Mouse (Mus musculus): ENCODE measurements around the gene Zfp641. TPM values are rescaled to one million over a fixed set of nuclear protein-coding genes. Genes with fewer than 3 reads are reported as not detected.

The Zfp641 gene
- not detected for polyA plus RNA-seq (2017; shearing (Covaris generic))

DNA sequence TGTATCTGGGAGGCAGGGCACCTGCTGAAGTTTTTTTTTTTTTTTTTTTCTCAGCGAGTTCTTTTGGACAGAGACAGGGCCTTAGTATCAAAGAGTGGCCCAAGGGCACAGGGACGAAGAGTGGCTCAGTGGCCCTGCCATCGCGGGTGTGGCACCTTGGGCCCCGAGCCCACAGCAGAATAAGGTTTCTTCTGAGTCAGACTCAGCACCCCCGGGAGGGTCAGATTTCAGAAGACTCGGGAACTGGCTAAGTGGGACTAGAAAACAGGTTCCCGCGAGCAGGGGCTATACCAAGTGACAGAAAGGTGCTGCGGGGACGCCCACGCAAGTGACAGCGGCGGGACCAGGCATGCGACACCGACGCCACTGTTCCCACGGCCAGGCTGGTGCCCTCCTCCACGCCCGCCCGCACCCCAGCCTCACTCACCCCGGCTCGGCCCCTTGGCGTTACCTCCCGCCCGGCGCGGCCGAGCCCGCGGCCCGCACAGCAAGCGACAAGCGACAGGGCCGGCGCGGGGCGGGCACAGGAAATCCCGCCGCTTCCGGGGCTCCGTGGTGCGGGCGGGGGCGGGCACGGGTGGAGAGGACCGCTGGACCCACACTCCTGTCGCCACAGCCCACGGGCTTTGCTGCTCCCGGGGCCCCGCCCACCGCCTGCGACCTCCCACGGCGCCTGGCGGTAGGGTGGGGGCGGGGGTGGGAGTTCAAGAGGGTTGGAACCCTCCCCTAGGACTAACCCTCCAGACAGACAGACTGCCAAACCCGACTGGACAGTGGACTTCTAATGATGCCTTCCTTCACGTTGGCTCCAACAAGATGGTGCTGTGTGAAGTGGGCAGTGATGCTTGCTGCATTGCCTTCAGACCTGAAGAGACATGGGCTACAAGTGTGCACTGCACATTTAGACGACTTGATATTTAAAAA lies at the start of gene Zfp641:
Gene Zfp641 (minus strand): TSS at position 534 of the 924 bp plus-strand sequence.

DNA sequence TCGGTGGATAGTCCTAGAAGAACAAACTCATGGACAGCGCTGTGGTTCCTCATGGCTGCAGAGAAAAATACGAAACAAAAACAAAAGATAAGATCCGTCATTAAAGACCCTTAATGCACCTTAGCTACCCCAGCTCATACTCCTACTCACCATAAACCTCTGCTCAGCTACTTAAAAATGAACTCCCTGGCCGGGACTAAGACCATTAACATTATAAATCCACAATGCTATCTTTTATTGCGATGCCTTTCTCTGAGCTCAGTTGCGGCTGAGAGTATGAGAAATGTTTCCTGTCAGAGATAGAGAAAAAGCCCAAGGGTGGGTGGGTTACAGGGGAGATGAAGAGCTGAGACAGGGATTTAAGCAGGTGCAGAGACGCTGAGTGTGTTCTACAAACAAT lies 44.9 kb upstream of the Zfp641 start, which contains the start of gene Olfr284:
Gene Olfr284 (minus strand): TSS at position 101 of the 400 bp plus-strand sequence.

DNA sequence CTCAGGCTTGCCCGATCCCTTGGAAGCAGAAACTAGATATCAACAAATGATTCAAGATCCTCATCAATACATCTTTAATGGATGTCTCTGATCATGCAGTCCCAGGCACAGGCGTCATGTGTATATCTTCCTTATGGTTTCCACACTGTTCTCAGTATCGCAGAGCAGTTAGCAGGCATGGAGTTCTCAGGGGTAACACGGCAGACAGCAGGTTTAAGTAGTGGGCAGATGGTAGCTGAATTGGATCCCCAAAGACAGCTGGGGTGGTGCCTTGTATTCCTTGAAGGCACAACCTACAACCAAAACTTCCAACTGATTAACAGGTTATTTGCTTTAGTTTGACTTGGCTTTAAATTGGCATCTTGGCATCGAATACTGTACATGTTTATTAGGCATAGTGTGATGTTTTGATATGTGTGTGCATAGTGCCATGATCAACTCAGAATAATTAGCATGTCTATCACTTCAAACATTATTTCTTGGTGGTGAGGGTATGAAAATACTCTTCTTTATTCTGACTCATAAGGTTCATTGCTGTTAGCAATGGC lies 21.3 kb upstream of the Zfp641 start, which contains the start of gene Olfr285:
Gene Olfr285 (minus strand): TSS at position 177 of the 548 bp plus-strand sequence.

DNA sequence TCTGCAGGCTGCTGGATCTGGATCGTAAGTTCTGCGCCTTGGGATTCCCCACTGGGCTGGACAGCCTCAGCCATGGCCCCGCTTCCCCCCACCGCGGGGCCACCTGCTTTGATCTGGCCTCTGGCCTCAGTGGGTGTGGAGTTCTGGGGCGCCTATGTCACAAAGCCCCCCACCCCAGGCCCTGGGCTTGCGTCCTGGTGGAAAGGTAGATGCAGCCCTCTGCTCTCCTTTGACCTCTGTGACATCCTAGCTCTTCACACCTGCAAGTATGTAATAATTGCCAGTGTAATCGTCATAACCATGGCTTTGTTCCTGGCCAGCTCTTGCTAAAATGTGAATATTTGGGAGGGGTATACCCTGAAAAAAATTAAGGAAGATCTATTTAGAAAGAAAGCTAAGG lies 38.8 kb downstream of the Zfp641 start, which contains the start of gene H1fnt:
Gene H1fnt (minus strand): TSS at position 101 of the 400 bp plus-strand sequence.

Other genes with a start within 250 kb of the Zfp641 start
- gene Pfkm, start 203.6 kb downstream of the Zfp641 start, polyA plus RNA-seq (2017; shearing (Covaris generic)): 5.5 TPM
- 37.6 TPM for gene Senp1, start 202.4 kb downstream of the Zfp641 start, polyA plus RNA-seq (2017; shearing (Covaris generic))
- gene Asb8, start 130.5 kb downstream of the Zfp641 start, polyA plus RNA-seq (2017; shearing (Covaris generic)): 14.8 TPM
- gene Ccdc184, start 129.0 kb downstream of the Zfp641 start, polyA plus RNA-seq (2017; shearing (Covaris generic)): not detected
- not detected for gene Olfr288, start 100.6 kb downstream of the Zfp641 start, polyA plus RNA-seq (2017; shearing (Covaris generic))
- 0.33 TPM for gene Gm44579, start 75.2 kb downstream of the Zfp641 start, polyA plus RNA-seq (2017; shearing (Covaris generic))
- not detected for gene Olfr287, start 75.1 kb downstream of the Zfp641 start, polyA plus RNA-seq (2017; shearing (Covaris generic))
- gene Olfr286, start 61.7 kb downstream of the Zfp641 start, polyA plus RNA-seq (2017; shearing (Covaris generic)): 0.38 TPM
- gene H1fnt, start 38.9 kb downstream of the Zfp641 start, polyA plus RNA-seq (2017; shearing (Covaris generic)): not detected
- 0.10 TPM for gene Olfr285, start 21.2 kb upstream of the Zfp641 start, polyA plus RNA-seq (2017; shearing (Covaris generic))
- gene Olfr284, start 44.8 kb upstream of the Zfp641 start, polyA plus RNA-seq (2017; shearing (Covaris generic)): not detected
- gene Olfr283, start 84.8 kb upstream of the Zfp641 start, polyA plus RNA-seq (2017; shearing (Covaris generic)): not detected
- not detected for gene Olfr282, start 135.1 kb upstream of the Zfp641 start, polyA plus RNA-seq (2017; shearing (Covaris generic))
- gene Olfr281, start 156.4 kb upstream of the Zfp641 start, polyA plus RNA-seq (2017; shearing (Covaris generic)): 0.55 TPM
- gene OR5BS1P, start 173.7 kb upstream of the Zfp641 start, polyA plus RNA-seq (2017; shearing (Covaris generic)): not detected
- not detected for gene Lalba, start 186.6 kb upstream of the Zfp641 start, polyA plus RNA-seq (2017; shearing (Covaris generic))
- 0.21 TPM for gene Olfr279, start 196.2 kb upstream of the Zfp641 start, polyA plus RNA-seq (2017; shearing (Covaris generic))
- gene Kansl2, start 238.1 kb upstream of the Zfp641 start, polyA plus RNA-seq (2017; shearing (Covaris generic)): 71.2 TPM